Mouse (Mus musculus) heart, postnatal 0 days (tissue): Measurements from ENCODE around the gene Lce3b. TPM values are rescaled to one million over a fixed set of nuclear protein-coding genes. Genes with fewer than 3 reads are reported as not detected.

Experiments
- ATAC-seq: fragments of 200-750 bp; cut with Nextera tagmentation; 2 replicates; pipeline ENCODE4 v1.8.0; 2017; ENCODE audit warnings: low read depth, moderate number of reproducible peaks, moderate library complexity; ENCODE audit not compliant: insufficient read depth
- DNase-seq: peaks from one replicate; pipeline ENCODE4 v3.0.0-alpha.2; 2016; ENCODE audit warnings: low spot score
- H3K27ac ChIP-seq: fragments of 300-500 bp; sonication (generic); 2 replicates; pipeline ENCODE4 v1.5.1; 2014; ENCODE audit warnings: low read depth, mild to moderate bottlenecking
- H3K27me3 ChIP-seq: fragments of 300-500 bp; sonication (generic); 2 replicates; pipeline ENCODE4 v1.6.1; 2014; ENCODE audit warnings: low read length, mixed read lengths; ENCODE audit not compliant: control insufficient read depth, insufficient read depth
- H3K36me3 ChIP-seq: fragments of 300-500 bp; sonication (generic); replicated peaks from 2 replicates; pipeline ENCODE4 v1.6.1; 2014; ENCODE audit warnings: low read length, mixed read lengths; ENCODE audit not compliant: control insufficient read depth, insufficient read depth
- H3K4me1 ChIP-seq: fragments of 300-500 bp; sonication (generic); 2 replicates; pipeline ENCODE4 v1.6.1; 2014; ENCODE audit warnings: antibody characterized with exemption; ENCODE audit not compliant: control insufficient read depth, insufficient read depth
- H3K4me2 ChIP-seq: fragments of 300-500 bp; sonication (generic); 2 replicates; pipeline ENCODE4 v1.6.1; 2014; ENCODE audit warnings: low read depth, mild to moderate bottlenecking, low read length, moderate library complexity
- H3K4me3 ChIP-seq: fragments of 300-500 bp; sonication (generic); 2 replicates; pipeline ENCODE4 v1.5.1; 2014; ENCODE audit warnings: low read depth, low read length
- H3K9ac ChIP-seq: fragments of 300-500 bp; sonication (generic); replicated peaks from 2 replicates; pipeline ENCODE4 v1.6.1; 2014; ENCODE audit warnings: low read depth, low read length, mixed read lengths
- H3K9me3 ChIP-seq: fragments of 300-500 bp; sonication (generic); replicated peaks from 2 replicates; pipeline ENCODE4 v1.6.1; 2016; ENCODE audit warnings: low read length; ENCODE audit not compliant: control insufficient read depth
- CTCF ChIP-seq: IDR thresholded peaks from 2 replicates; pipeline ENCODE4 v1.5.1; 2016; ENCODE audit warnings: antibody characterized with exemption, control low read depth, low read depth
- EP300 ChIP-seq: IDR thresholded peaks from 2 replicates; pipeline ENCODE4 v1.6.1; 2016; ENCODE audit warnings: antibody characterized with exemption, low read depth
- WGBS: fragments of 180-500 bp; shearing (Covaris S2); extraction: QIAGEN DNeasy Blood & Tissue Kit; methylation state at CpG from one replicate; pipeline ENCODE4 v1.1.7; 2014; 5-methylcytosine and 5-hydroxymethylcytosine counted together
- polyA plus RNA-seq: library from polyadenylated mRNA; unstranded; fragments of >200 nt; fragmentation: Nextera tagmentation; extraction: Ambion mirVana; gene quantifications from 2 replicates; pipeline ENCODE4 v1.2.1, GENCODE M21; 2015
- total RNA-seq: library from RNA; depleted of rRNA; stranded (reverse); fragments of >200 nt; gene quantifications from 2 replicates; pipeline ENCODE4 v1.2.3, GENCODE M21; 2014; ENCODE audit warnings: low replicate concordance; rRNA removed

The Lce3b gene
- total RNA-seq (not detected in 2 replicates), polyA plus RNA-seq (not detected in 2 replicates)

DNA sequence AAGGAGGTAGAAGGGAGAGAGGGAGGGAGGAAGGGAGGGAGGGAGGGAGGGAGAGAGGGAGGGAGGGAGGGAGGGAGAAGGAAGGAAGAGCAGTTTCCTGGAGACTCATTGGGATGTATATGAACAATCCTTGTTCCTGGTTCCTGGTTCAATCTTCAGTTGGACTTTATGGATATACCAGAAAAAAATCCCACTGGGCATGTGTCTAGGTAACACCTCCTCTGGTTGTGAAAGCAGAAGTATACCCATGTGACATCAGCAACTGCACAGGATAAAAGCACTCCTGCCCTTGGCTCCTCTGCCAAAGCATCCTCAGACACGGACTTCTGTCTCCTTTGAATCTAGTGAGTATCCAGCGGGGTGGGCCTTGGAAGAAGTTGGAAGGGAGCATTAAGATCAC, at the start of gene Lce3b:
Gene Lce3b (plus strand): TSS at position 301 of the 400 bp plus-strand sequence.
- Histone ChIP-seq H3K36me3 (no peaks in the 10 kb centered on the region), H3K27ac (no peak within 1 kb of the TSS), H3K4me3 (no peak within 1 kb of the TSS), H3K9me3 (no peaks in the 10 kb centered on the region), H3K27me3 (no peaks in the 10 kb centered on the region), H3K9ac (no peak within 1 kb of the TSS), H3K4me2 (no peak within 1 kb of the TSS), H3K4me1 (no peaks in the 10 kb centered on the region)
- DNase-seq (no peak), ATAC-seq (no peak)
- TF ChIP-seq EP300 (no peak), CTCF (no peak)
- 52% methylated on average over 2 of the region's 2 CpGs for WGBS

DNA sequence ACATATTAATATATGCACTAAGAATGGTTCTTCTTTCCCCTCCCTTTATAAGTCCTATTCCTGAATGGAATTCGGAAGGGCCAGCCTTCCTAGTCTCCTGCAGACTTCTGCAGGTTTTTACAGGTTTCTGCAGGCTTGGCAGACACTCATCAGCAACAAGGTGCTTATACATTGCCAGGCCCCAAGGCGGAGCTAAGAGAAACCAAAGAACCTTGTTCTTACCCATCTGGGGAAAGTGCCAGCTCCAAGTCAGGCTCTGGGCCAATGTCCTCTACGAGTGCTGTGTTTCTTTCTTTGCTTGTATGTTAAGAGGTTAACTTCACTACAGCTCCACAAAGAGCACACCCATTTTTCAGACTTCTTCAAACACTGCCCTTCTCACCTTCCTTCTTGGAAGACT, 38.7 kb upstream of the Lce3b start:
- Histone ChIP-seq H3K9me3 (no peaks in the 10 kb centered on the region), H3K27ac (no peak overlapping the region), H3K4me3 (no peak overlapping the region), H3K4me1 (no peaks in the 10 kb centered on the region), H3K9ac (no peak overlapping the region), H3K4me2 (no peak overlapping the region), H3K36me3 (no peaks in the 10 kb centered on the region), H3K27me3 (no peaks in the 10 kb centered on the region)
- WGBS: 48% methylated on average over 3 of the region's 3 CpGs
- no peak for DNase-seq
- ATAC-seq: no peak
- TF ChIP-seq CTCF (no peak), EP300 (no peak)

- no peaks in the 10 kb centered on the region for H3K9me3 ChIP-seq
- H3K36me3 ChIP-seq: no peaks in the 10 kb centered on the region
- ATAC-seq (no peak), DNase-seq (no peak)
- no peak overlapping the region for H3K4me2 ChIP-seq
- H3K27me3 ChIP-seq: no peaks in the 10 kb centered on the region
- H3K27ac ChIP-seq: no peak overlapping the region
- H3K9ac ChIP-seq: no peak overlapping the region
- no peak overlapping the region for H3K4me3 ChIP-seq
- TF ChIP-seq EP300 (no peak), CTCF (no peak)
- 41% methylated on average over 1 of the region's 1 CpGs for WGBS
- no peaks in the 10 kb centered on the region for H3K4me1 ChIP-seq
These were observed 38.3 kb upstream of the Lce3b start for GRCm38 (mm10) chr3:92894489-92894888.

GRCm38 (mm10) chr3:92902992-92903391, 29.8 kb upstream of the Lce3b start:
- H3K4me3 ChIP-seq: no peak overlapping the region
- ATAC-seq (no peak), DNase-seq (no peak)
- WGBS: 17% methylated on average over 3 of the region's 3 CpGs
- TF ChIP-seq CTCF: peak; percentile 50
- TF ChIP-seq EP300: no peak
- H3K4me1 ChIP-seq: no peaks in the 10 kb centered on the region
- no peaks in the 10 kb centered on the region for H3K9me3 ChIP-seq
- H3K36me3 ChIP-seq: no peaks in the 10 kb centered on the region
- H3K27ac ChIP-seq: no peak overlapping the region
- H3K9ac ChIP-seq: no peak overlapping the region
- H3K4me2 ChIP-seq: no peak overlapping the region
- no peaks in the 10 kb centered on the region for H3K27me3 ChIP-seq

DNA sequence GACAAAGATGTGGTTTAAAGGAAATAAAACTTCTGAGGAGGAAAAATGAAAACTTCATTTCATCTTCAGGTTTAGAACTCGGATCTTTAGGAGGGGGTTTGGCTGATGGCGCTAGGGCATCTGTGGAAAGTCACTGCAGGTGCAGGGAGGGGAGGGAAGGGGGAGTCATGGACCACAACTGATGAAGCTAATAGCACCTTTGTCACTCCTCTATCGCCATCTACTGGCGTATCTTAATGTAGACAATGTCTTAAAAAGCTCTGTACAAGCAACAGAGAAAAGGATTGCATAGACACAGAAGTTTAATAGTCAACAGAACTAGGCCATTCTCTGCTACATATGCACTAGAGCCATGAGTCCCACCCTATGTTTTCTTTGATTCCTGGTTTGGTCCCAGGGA, 29.1 kb upstream of the Lce3b start:
- no peaks in the 10 kb centered on the region for H3K36me3 ChIP-seq
- H3K9me3 ChIP-seq: no peaks in the 10 kb centered on the region
- 15% methylated on average over 4 of the region's 4 CpGs for WGBS
- H3K4me2 ChIP-seq: no peak overlapping the region
- TF ChIP-seq EP300 (no peak), CTCF (peak; percentile 42)
- H3K27ac ChIP-seq: no peak overlapping the region
- no peaks in the 10 kb centered on the region for H3K27me3 ChIP-seq
- no peaks in the 10 kb centered on the region for H3K4me1 ChIP-seq
- ATAC-seq: no peak
- no peak overlapping the region for H3K4me3 ChIP-seq
- H3K9ac ChIP-seq: no peak overlapping the region
- DNase-seq: peak; percentile 8

DNA sequence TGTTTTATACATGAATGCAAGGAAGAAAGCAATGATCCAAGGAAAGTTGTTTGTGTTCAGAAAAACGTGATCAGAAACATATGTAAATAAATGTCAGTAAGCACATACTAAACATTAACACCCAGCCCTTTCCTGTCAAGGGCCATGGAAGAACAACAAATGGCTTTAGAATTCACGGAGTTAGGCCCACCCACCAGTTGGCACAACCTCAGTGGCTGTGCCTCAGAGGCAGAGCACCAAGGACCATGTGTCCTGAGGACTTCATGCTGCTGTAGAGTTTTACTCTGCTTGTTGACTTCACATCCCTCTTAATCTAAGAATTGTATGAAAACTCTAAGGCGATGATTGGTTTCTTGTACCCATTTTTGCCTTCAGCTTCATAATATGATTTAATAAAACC, 27.6 kb upstream of the Lce3b start:
- Histone ChIP-seq H3K27me3 (no peaks in the 10 kb centered on the region), H3K4me1 (no peaks in the 10 kb centered on the region), H3K9ac (no peak overlapping the region), H3K4me3 (no peak overlapping the region), H3K27ac (no peak overlapping the region), H3K9me3 (no peaks in the 10 kb centered on the region), H3K4me2 (no peak overlapping the region), H3K36me3 (no peaks in the 10 kb centered on the region)
- DNase-seq (no peak), ATAC-seq (no peak)
- WGBS: 36% methylated on average over 3 of the region's 3 CpGs
- TF ChIP-seq CTCF (no peak), EP300 (no peak)
